Mouse (Mus musculus) E14TG2a.4 (cell line): ENCODE results near the gene Dnajc15.
"Not testable (repeated sequence)": the region's sequence is repeated elsewhere in the genome, so short reads cannot be mapped to it uniquely, and the experiment has no call there.

Experiments used
- H3K27me3 ChIP-seq: 2 replicates; pipeline ENCODE4 v1.6.1; 2014; ENCODE audit warnings: low read length, control low read depth; ENCODE audit not compliant: insufficient read depth
- H3K36me3 ChIP-seq: 2 replicates; pipeline ENCODE4 v1.6.1; 2014; ENCODE audit warnings: low read length, control low read depth; ENCODE audit not compliant: insufficient read depth
- H3K4me1 ChIP-seq: replicated peaks from 2 replicates; pipeline ENCODE4 v1.6.1; 2014; ENCODE audit warnings: low read depth, low read length, control low read depth
- H3K4me3 ChIP-seq: replicated peaks from 2 replicates; pipeline ENCODE4 v1.5.1; 2014; ENCODE audit warnings: mild to moderate bottlenecking, low read length
- H3K9me3 ChIP-seq: 2 replicates; pipeline ENCODE4 v1.6.1; 2014; ENCODE audit warnings: low read length, control low read depth
- CTCF ChIP-seq: conservative IDR thresholded peaks from 2 replicates; pipeline ENCODE4 v1.5.1; 2014; ENCODE audit warnings: low read length
- NANOG ChIP-seq: IDR thresholded peaks from 2 replicates; pipeline ENCODE4 v1.6.1; 2014; ENCODE audit warnings: borderline replicate concordance, low read length, mixed read lengths
- POU5F1 ChIP-seq: IDR thresholded peaks from 2 replicates; pipeline ENCODE4 v1.6.1; 2014; ENCODE audit warnings: low read length, borderline replicate concordance

The Dnajc15 gene

DNA sequence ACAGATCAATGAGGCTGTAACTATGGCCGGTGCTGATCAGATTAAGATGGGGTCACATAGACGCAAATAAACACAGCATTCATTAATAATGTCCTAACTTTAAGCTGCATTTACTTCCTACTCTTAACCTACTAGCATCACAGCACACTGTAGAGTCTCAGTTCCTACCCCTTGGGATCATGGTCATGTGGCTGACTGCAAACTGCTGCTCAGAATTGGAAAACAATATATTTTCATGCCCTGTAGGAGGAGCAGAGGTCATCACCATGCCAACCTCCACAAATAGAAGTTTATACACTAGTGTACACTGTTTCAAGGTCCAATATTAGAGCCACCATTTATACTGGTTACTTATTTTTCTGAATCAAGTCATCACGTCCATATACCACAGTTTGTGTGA lies 21.0 kb upstream of the Dnajc15 start:
- no peaks in the 10 kb centered on the region for H3K4me1 ChIP-seq
- peaks cover 7% of the 10 kb centered on the region for H3K27me3 ChIP-seq
- no peak overlapping the region for H3K4me3 ChIP-seq
- peaks cover 7% of the 10 kb centered on the region; the same call in 1 of the 2 replicates for H3K9me3 ChIP-seq
- TF ChIP-seq POU5F1, result no peak
- no peak for TF ChIP-seq CTCF
- no peak for TF ChIP-seq NANOG
- H3K36me3 ChIP-seq, result no peaks in the 10 kb centered on the region

DNA sequence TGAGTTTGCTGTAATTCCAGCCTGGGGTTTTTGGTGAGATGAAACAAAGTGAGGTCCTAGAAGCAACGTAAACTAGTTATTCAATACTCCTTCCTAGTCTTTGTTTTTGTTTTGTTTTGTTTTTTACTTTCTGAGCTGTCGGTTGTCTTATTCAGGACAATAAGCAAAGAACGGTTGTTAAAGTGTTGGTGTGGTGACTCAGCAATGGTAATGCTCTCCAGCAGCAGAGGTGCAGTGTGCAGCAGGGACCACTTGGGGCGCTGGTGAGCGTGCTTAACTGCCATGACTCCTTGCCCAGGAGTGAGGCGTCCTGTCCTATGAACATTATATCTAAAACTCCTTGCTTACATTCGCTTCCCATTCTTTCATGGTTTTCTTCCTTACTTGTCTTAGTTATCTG lies 15.0 kb upstream of the Dnajc15 start:
- Histone ChIP-seq H3K9me3 (peaks cover 14% of the 10 kb centered on the region), H3K27me3 (no peaks in the 10 kb centered on the region), H3K4me3 (no peak overlapping the region), H3K4me1 (no peaks in the 10 kb centered on the region), H3K36me3 (no peaks in the 10 kb centered on the region)
- no peak for TF ChIP-seq NANOG
- TF ChIP-seq CTCF, result peak; percentile 85

DNA sequence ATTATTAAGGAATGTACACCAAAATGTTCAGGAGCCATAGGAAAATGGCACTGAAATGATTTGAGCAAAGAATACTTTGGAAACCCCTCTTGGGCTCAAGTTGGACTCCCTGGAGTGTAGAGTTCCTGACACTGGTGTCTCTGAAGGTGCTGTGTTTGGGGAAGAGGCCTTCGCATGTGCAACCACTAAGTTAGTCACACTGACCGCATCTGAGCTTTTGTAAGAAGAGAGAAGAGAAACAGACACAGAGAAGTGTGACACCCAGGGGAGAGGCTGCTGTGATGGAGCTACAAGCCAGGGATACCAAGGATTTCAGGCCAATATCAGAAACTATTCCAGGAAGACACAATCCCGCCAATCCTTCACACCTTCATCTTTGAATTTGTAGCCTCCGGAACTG lies 12.0 kb upstream of the Dnajc15 start:
- H3K27me3 ChIP-seq, result no peaks in the 10 kb centered on the region
- no peaks in the 10 kb centered on the region for H3K4me1 ChIP-seq
- no peaks in the 10 kb centered on the region for H3K36me3 ChIP-seq
- no peak overlapping the region for H3K4me3 ChIP-seq
- no peak for TF ChIP-seq POU5F1
- no peak for TF ChIP-seq CTCF
- no peak for TF ChIP-seq NANOG
- peaks cover 23% of the 10 kb centered on the region for H3K9me3 ChIP-seq

DNA sequence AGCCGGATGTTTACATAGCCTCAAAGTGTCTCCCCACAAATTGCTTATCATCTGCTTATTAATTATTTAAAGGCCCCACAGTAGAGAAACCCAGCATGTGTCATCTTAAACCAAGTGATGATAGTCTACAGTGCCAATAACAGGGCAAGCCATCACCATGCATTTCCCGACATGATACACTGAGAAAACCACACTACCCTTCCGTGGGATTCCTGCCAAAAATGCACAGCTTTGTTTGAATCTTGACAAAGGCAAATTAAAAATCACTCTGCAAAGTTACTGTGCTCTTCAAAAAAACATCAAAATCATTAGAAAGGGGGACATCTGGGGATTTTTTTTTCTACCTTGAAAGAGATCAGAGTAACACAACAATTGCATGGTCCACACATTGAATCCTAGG lies 11.5 kb upstream of the Dnajc15 start:
- H3K27me3 ChIP-seq, result no peaks in the 10 kb centered on the region
- peaks cover 21% of the 10 kb centered on the region for H3K9me3 ChIP-seq
- H3K4me1 ChIP-seq, result no peaks in the 10 kb centered on the region
- no peak for TF ChIP-seq NANOG
- no peak for TF ChIP-seq CTCF
- no peak for TF ChIP-seq POU5F1
- H3K36me3 ChIP-seq, result no peaks in the 10 kb centered on the region
- H3K4me3 ChIP-seq, result no peak overlapping the region

DNA sequence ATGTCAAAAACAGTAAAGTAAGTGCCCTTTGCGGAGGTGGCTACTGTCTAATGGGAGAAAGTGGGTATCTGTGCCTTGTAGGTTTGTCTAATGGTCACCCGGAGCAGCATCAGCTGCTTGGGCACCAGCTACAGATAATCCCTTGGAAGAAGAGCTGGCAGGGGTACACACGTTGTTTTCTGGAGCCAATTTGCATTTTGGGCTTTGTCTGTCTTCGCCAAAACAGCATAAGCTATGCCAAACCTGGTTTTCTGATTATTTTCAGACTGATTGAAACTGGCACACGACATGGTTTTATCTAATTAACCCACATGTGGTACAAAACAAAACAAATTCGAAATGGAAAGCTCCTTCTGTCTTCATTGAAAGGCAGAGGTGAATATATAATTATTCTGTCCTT lies 7.7 kb upstream of the Dnajc15 start:
- no peaks in the 10 kb centered on the region for H3K36me3 ChIP-seq
- TF ChIP-seq CTCF, result no peak
- no peak for TF ChIP-seq POU5F1
- TF ChIP-seq NANOG, result no peak
- H3K4me3 ChIP-seq, result no peak overlapping the region

DNA sequence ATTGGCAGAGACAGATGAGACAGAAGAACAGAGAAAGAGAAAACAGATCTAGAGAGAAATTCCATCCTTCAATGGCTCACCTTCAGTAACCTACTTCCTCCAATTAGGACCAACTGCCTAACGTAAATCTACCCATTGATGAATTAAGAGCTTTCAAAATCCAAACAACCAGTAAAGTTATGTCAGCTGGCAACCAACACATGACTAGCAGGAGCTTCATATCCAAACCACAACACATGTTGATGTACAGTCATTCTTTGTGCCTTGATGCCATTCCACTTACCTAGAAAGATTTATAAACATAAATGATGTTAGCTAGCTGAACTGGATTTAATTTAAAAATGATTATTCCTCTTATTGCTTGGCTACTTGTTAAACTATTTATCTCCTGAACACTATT lies 7.1 kb upstream of the Dnajc15 start:
- no peaks in the 10 kb centered on the region for H3K36me3 ChIP-seq
- H3K4me3 ChIP-seq, result no peak overlapping the region
- H3K4me1 ChIP-seq, result no peaks in the 10 kb centered on the region
- no peaks in the 10 kb centered on the region for H3K27me3 ChIP-seq
- no peak for TF ChIP-seq NANOG
- TF ChIP-seq POU5F1, result no peak
- no peak for TF ChIP-seq CTCF
- H3K9me3 ChIP-seq, result peaks cover 10% of the 10 kb centered on the region

More for the DNA sequence above, 7.7 kb upstream of the Dnajc15 start:
- Histone ChIP-seq H3K27me3 (no peaks in the 10 kb centered on the region), H3K9me3 (peaks cover 10% of the 10 kb centered on the region), H3K4me1 (no peaks in the 10 kb centered on the region)

DNA sequence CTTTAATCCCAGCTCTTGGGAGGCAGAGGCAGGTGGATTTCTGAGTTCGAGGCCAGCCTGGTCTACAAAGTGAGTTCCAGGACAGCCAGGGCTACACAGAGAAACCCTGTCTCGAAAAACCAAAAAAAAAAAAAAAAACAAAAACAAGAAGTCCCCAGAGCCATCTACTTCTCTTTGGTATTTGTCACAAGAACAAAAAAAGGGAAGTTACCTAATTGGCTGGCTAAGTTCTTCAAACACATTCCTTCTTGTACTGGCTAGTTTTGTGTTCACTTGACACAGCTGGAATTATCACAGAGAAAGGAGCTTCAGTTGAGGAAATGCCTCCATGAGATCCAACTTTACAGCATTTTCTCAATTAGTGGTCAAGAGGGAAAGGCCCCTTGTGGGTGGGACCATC lies 3.0 kb upstream of the Dnajc15 start:
- H3K9me3 ChIP-seq, H3K36me3 ChIP-seq, H3K27me3 ChIP-seq, H3K4me3 ChIP-seq: not testable (repeated sequence)
- H3K4me1 ChIP-seq, result peaks cover 13% of the 10 kb centered on the region

DNA sequence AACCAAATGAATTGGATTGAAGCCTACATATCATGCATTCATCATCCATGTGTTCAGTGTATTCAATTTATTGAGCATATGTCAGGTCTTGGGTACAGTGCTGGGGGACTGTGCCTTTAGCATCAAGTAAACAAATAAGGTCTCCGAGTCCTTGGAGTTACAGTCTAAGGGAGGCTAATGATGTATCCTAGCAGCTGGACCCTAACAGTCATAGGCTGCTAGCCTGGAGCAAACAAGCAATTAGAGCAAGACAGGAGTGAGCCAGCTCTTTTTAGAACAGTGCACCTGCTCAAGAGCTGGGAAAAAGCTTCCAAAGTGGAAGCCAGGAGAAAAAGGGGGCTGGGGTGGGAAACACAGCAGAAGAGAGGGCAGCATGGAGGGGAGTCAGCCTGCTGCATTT lies 1.3 kb upstream of the Dnajc15 start:
- Histone ChIP-seq H3K36me3 (no peaks in the 10 kb centered on the region), H3K9me3 (no peaks in the 10 kb centered on the region; the same call in 1 of the 2 replicates), H3K4me1 (peaks cover 13% of the 10 kb centered on the region), H3K27me3 (peaks cover 3% of the 10 kb centered on the region; the same call in 1 of the 2 replicates), H3K4me3 (no peak overlapping the region)
- TF ChIP-seq NANOG, result no peak
- TF ChIP-seq POU5F1, result no peak
- no peak for TF ChIP-seq CTCF

DNA sequence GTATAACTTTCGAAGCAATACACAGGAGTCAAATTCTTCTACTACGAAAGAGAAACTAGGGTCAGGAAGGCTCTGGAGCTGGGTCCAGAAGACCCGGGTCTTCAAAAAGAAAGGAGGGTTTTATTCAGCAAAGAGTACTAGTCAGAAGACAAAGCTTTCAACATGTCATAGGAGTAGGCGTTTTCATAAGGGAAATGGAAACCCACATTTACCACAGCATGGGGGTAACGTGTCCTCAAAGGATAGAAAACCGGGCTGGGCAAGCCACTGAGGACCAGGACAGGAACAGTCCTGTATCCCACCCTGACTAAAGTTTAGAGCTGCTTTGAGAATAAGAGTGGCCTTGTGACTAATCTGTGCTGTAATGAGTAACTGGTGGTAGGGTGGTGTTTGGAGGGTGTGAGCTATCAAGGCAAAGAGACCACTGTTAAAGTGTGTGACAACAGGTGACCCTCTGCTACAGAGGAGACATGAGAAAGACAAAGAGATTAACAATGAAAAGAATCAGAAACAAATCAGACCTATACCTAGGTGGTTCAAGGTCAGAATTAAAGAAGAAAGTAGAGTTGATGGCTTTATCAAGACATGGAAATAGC lies 3.4 kb downstream of the Dnajc15 start:
- H3K27me3 ChIP-seq, result peaks cover 3% of the 10 kb centered on the region; the same call in 1 of the 2 replicates
- TF ChIP-seq POU5F1, result no peak
- TF ChIP-seq NANOG, result no peak
- TF ChIP-seq CTCF, result no peak
- no peak overlapping the region for H3K4me3 ChIP-seq
- H3K36me3 ChIP-seq, result peaks cover 9% of the 10 kb centered on the region; the same call in 1 of the 2 replicates
- H3K9me3 ChIP-seq, result no peaks in the 10 kb centered on the region
- H3K4me1 ChIP-seq, result peaks cover 13% of the 10 kb centered on the region
